Mouse (Mus musculus): ENCODE measurements around the gene Slc8a1. TPM values are rescaled to one million over a fixed set of nuclear protein-coding genes. Genes with fewer than 3 reads are reported as not detected.

The Slc8a1 gene
- 0.40 and 0.46 TPM in 2 replicates for polyA plus RNA-seq (2012; rRNA removed)

GRCm38 (mm10) chr17:81738311-81738755 is at the start of gene Slc8a1:
Gene Slc8a1 (minus strand): TSS chr17:81738377.

DNA sequence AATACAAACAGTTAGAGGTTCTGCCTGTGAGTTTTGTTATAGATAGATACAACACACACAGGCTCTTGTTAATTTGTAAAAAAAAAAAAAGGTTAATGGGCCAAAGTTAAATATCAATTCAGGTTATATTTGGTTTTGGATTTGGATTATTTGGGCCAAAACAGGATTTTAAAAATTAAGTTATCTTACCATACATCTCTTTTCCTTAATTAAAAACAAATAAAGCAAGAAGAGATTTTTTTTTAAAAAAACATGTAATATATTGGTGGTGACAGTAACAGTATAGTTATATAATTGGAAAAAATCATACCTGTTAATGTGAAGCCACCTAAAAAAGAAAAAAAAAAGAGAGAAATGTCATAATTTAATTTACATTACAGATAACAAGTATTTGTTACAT is 296.7 kb downstream of the Slc8a1 start, which contains the start of gene Gm11096:
Gene Gm11096 (plus strand): TSS at position 301 of the 400 bp plus-strand sequence.

Data from liver, embryonic 14 days (tissue).